Mouse (Mus musculus) macrophage (primary cell): ENCODE measurements around the gene Sult4a1. TPM values are rescaled to one million over a fixed set of nuclear protein-coding genes. Genes with fewer than 3 reads are reported as not detected.

Experiments used
- H3K27ac ChIP-seq: fragments of 350-480 bp; formaldehyde crosslinking; 2 replicates; pipeline ENCODE4 v1.9.0; 2021
- H3K36me3 ChIP-seq: fragments of 350-480 bp; formaldehyde crosslinking; 2 replicates; pipeline ENCODE4 v1.9.0; 2021; ENCODE audit errors: inconsistent target
- H3K4me3 ChIP-seq: fragments of 350-480 bp; formaldehyde crosslinking; 2 replicates; pipeline ENCODE4 v1.9.0; 2021; ENCODE audit errors: inconsistent target
- H3K79me2 ChIP-seq: fragments of 350-480 bp; formaldehyde crosslinking; 2 replicates; pipeline ENCODE4 v1.9.0; 2021; ENCODE audit errors: inconsistent target
- WGBS: methylation state at CpG from one replicate; pipeline ENCODE4 v1.1.7; 2026; ENCODE audit warnings: inconsistent platforms; ENCODE audit not compliant: missing documents; 5-methylcytosine and 5-hydroxymethylcytosine counted together
- polyA plus RNA-seq: library from polyadenylated mRNA; stranded (reverse); fragments of 250-400 nt; gene quantifications from 3 replicates; pipeline ENCODE4 v1.2.4, GENCODE M21; 2018; ENCODE audit warnings: inconsistent platforms

Sult4a1 gene
- polyA plus RNA-seq, 1 experiment from 2014 or later, result not detected

- Histone ChIP-seq H3K36me3 (no peaks in the 10 kb centered on the region), H3K27ac (no peak overlapping the region), H3K4me3 (no peak overlapping the region), H3K79me2 (no peaks in the 10 kb centered on the region)
- WGBS, result 28% methylated on average over 17 of the region's 17 CpGs
These were observed 30.8 kb downstream of the Sult4a1 start for GRCm38 (mm10) chr15:84074705-84075185.

- no peak overlapping the region for H3K4me3 ChIP-seq
- WGBS, result 13% methylated on average over 7 of the region's 15 CpGs
These were observed 31.4 kb downstream of the Sult4a1 start for GRCm38 (mm10) chr15:84073911-84074704.

GRCm38 (mm10) chr15:84073058-84073457, 32.5 kb downstream of the Sult4a1 start:
- Histone ChIP-seq H3K36me3 (no peaks in the 10 kb centered on the region), H3K79me2 (no peaks in the 10 kb centered on the region), H3K27ac (no peak overlapping the region), H3K4me3 (no peak overlapping the region)
- WGBS, result 39% methylated on average over 8 of the region's 8 CpGs

More at GRCm38 (mm10) chr15:84073911-84074704, 31.4 kb downstream of the Sult4a1 start:
- Histone ChIP-seq H3K79me2 (no peaks in the 10 kb centered on the region), H3K27ac (no peak overlapping the region), H3K36me3 (no peaks in the 10 kb centered on the region)

GRCm38 (mm10) chr15:84072226-84072625, 33.3 kb downstream of the Sult4a1 start:
- WGBS, result 31% methylated on average over 7 of the region's 7 CpGs
- H3K36me3 ChIP-seq, result no peaks in the 10 kb centered on the region
- H3K27ac ChIP-seq, result no peak overlapping the region
- no peak overlapping the region for H3K4me3 ChIP-seq
- no peaks in the 10 kb centered on the region for H3K79me2 ChIP-seq

- no peak overlapping the region for H3K27ac ChIP-seq
- 4% methylated on average over 13 of the region's 13 CpGs for WGBS
- no peaks in the 10 kb centered on the region for H3K79me2 ChIP-seq
- no peaks in the 10 kb centered on the region for H3K36me3 ChIP-seq
- no peak overlapping the region for H3K4me3 ChIP-seq
These were observed 35.4 kb downstream of the Sult4a1 start for GRCm38 (mm10) chr15:84070116-84070676.

- Histone ChIP-seq H3K27ac (no peak overlapping the region), H3K79me2 (no peaks in the 10 kb centered on the region), H3K4me3 (no peak overlapping the region), H3K36me3 (no peaks in the 10 kb centered on the region)
- 14% methylated on average over 13 of the region's 16 CpGs for WGBS
These were observed 36.0 kb downstream of the Sult4a1 start for GRCm38 (mm10) chr15:84069455-84070050.

- Histone ChIP-seq H3K4me3 (no peak overlapping the region), H3K79me2 (no peaks in the 10 kb centered on the region), H3K36me3 (no peaks in the 10 kb centered on the region), H3K27ac (no peak overlapping the region)
- 57% methylated on average over 4 of the region's 4 CpGs for WGBS
These were observed 39.9 kb downstream of the Sult4a1 start for GRCm38 (mm10) chr15:84065701-84066100.

GRCm38 (mm10) chr15:84065140-84065539, 40.4 kb downstream of the Sult4a1 start, which contains the start of gene Efcab6:
Efcab6 (minus strand) TSS chr15:84065379.
- 12% methylated on average over 27 of the region's 29 CpGs for WGBS
- Histone ChIP-seq H3K79me2 (no peaks in the 10 kb centered on the region), H3K36me3 (no peaks in the 10 kb centered on the region), H3K4me3 (no peak within 1 kb of the TSS), H3K27ac (no peak within 1 kb of the TSS)

GRCm38 (mm10) chr15:84058841-84059240, 46.7 kb downstream of the Sult4a1 start:
- H3K4me3 ChIP-seq, result no peak overlapping the region

GRCm38 (mm10) chr15:84056083-84056482, 49.5 kb downstream of the Sult4a1 start:
- no peaks in the 10 kb centered on the region for H3K36me3 ChIP-seq
- no peak overlapping the region for H3K4me3 ChIP-seq
- no peaks in the 10 kb centered on the region for H3K79me2 ChIP-seq
- WGBS, result 63% methylated on average over 5 of the region's 5 CpGs
- no peak overlapping the region for H3K27ac ChIP-seq

More at GRCm38 (mm10) chr15:84058841-84059240, 46.7 kb downstream of the Sult4a1 start:
- H3K27ac ChIP-seq, result no peak overlapping the region
- H3K36me3 ChIP-seq, result no peaks in the 10 kb centered on the region
- H3K79me2 ChIP-seq, result no peaks in the 10 kb centered on the region
- 83% methylated on average over 5 of the region's 6 CpGs for WGBS

- Histone ChIP-seq H3K36me3 (no peaks in the 10 kb centered on the region), H3K4me3 (no peak overlapping the region), H3K79me2 (no peaks in the 10 kb centered on the region), H3K27ac (no peak overlapping the region)
- WGBS, result 51% methylated on average over 9 of the region's 9 CpGs
These were observed 51.7 kb downstream of the Sult4a1 start for GRCm38 (mm10) chr15:84053859-84054258.

GRCm38 (mm10) chr15:84053240-84053639, 52.3 kb downstream of the Sult4a1 start:
- Histone ChIP-seq H3K36me3 (no peaks in the 10 kb centered on the region), H3K27ac (no peak overlapping the region), H3K79me2 (no peaks in the 10 kb centered on the region), H3K4me3 (no peak overlapping the region)
- 97% methylated on average over 4 of the region's 4 CpGs for WGBS

- Histone ChIP-seq H3K36me3 (no peaks in the 10 kb centered on the region), H3K4me3 (no peak overlapping the region), H3K79me2 (no peaks in the 10 kb centered on the region), H3K27ac (no peak overlapping the region)
- WGBS, result 88% methylated on average over 9 of the region's 9 CpGs
These were observed 53.2 kb downstream of the Sult4a1 start for GRCm38 (mm10) chr15:84052390-84052789.

GRCm38 (mm10) chr15:84049570-84049969, 56.0 kb downstream of the Sult4a1 start:
- Histone ChIP-seq H3K36me3 (no peaks in the 10 kb centered on the region), H3K27ac (no peak overlapping the region), H3K79me2 (no peaks in the 10 kb centered on the region), H3K4me3 (no peak overlapping the region)
- 67% methylated on average over 7 of the region's 7 CpGs for WGBS

GRCm38 (mm10) chr15:84045562-84045961, 60.0 kb downstream of the Sult4a1 start:
- H3K36me3 ChIP-seq, result no peaks in the 10 kb centered on the region
- no peak overlapping the region for H3K27ac ChIP-seq
- no peaks in the 10 kb centered on the region for H3K79me2 ChIP-seq
- H3K4me3 ChIP-seq, result no peak overlapping the region
- WGBS, result 89% methylated on average over 6 of the region's 6 CpGs
